In genomic region chr2:71461139-71461538, GRCm38 (mm10) we compare ENCODE assay signal across 1 mouse cellular context.
TF ChIP-seq lines count a peak whose summit lies in the region.

No protein-coding gene starts in this region.

TF ChIP-seq in MEL, 35 proteins besides CTCF, POLR2A, EP300 and RAD21 (continued from another document):
- TF ChIP-seq ETS1 (IDR thresholded peaks at IDR 0.05; ENCODE audit: low read depth, low read length) (no peak), CHD2 (IDR thresholded peaks at IDR 0.05; ENCODE audit: low read length) (no peak), MEF2A (IDR thresholded peaks at IDR 0.05; ENCODE audit: extremely low read depth, insufficient replicate concordance, low read depth, low read length, poor library complexity, severe bottlenecking) (no peak), JUND (IDR thresholded peaks at IDR 0.05; ENCODE audit: low read depth, low read length) (no peak), USF1 (IDR thresholded peaks at IDR 0.05; ENCODE audit: low read depth, low read length) (no peak), MAZ (IDR thresholded peaks at IDR 0.05; ENCODE audit: low read depth, low read length) (no peak), HCFC1 (IDR thresholded peaks at IDR 0.05; ENCODE audit: low read depth, low read length) (no peak), MAFK (IDR thresholded peaks at IDR 0.05; ENCODE audit: borderline replicate concordance, low read depth, low read length) (0 out of 2 replicates have a peak, but pooled peaks have one; percentile 8), ZNF384 (IDR thresholded peaks at IDR 0.05; ENCODE audit: low read depth, low read length) (no peak), MXI1 (IDR thresholded peaks at IDR 0.05; ENCODE audit: low read depth, low read length) (no peak), USF2 (IDR thresholded peaks at IDR 0.05; ENCODE audit: borderline replicate concordance in 1 of 2, insufficient read depth in 1 of 2, low read depth in 1 of 2, low read length in 2 of 2) (no peak), TAL1 (IDR thresholded peaks at IDR 0.05; ENCODE audit: low read length) (no peak), GABPA (IDR thresholded peaks at IDR 0.05; ENCODE audit: low read depth, low read length) (no peak)
